Mouse (Mus musculus) megakaryocyte, embryonic 14.5 days (primary cell): ENCODE data around the gene Mrpl24. TPM values are rescaled to one million over a fixed set of nuclear protein-coding genes. Genes with fewer than 3 reads are reported as not detected.

Experiments
- H3K27me3 ChIP-seq: replicated peaks from 2 replicates; pipeline ENCODE3; 2012; ENCODE audit warnings: inconsistent platforms
- H3K36me3 ChIP-seq: replicated peaks from 2 replicates; pipeline ENCODE3; 2012; ENCODE audit warnings: low read length, inconsistent platforms, mixed read lengths
- H3K4me1 ChIP-seq: 2 replicates; pipeline ENCODE4 v1.6.1; 2012; ENCODE audit warnings: inconsistent platforms
- H3K4me3 ChIP-seq: replicated peaks from 2 replicates; pipeline ENCODE3; 2012; ENCODE audit warnings: moderate library complexity, mild to moderate bottlenecking, inconsistent platforms
- H3K9me3 ChIP-seq: 2 replicates; pipeline ENCODE4 v1.6.1; 2012; ENCODE audit warnings: inconsistent platforms
- FLI1 ChIP-seq: IDR thresholded peaks from 2 replicates; pipeline ENCODE4 v1.6.1; 2012; ENCODE audit warnings: low read length, inconsistent platforms, mixed read lengths
- GATA1 ChIP-seq: IDR thresholded peaks from 3 replicates; pipeline ENCODE4 v1.6.1; 2012; ENCODE audit warnings: mixed read lengths, low read length, inconsistent platforms, borderline replicate concordance
- polyA plus RNA-seq: library from polyadenylated mRNA; stranded (reverse); fragments of >175 nt; gene quantifications from 2 replicates; pipeline ENCODE4 v1.2.3, GENCODE M21; 2012; ENCODE audit warnings: low replicate concordance; ENCODE audit not compliant: insufficient read depth

Mrpl24 gene
- polyA plus RNA-seq, 1 experiment: 14.1 TPM

DNA sequence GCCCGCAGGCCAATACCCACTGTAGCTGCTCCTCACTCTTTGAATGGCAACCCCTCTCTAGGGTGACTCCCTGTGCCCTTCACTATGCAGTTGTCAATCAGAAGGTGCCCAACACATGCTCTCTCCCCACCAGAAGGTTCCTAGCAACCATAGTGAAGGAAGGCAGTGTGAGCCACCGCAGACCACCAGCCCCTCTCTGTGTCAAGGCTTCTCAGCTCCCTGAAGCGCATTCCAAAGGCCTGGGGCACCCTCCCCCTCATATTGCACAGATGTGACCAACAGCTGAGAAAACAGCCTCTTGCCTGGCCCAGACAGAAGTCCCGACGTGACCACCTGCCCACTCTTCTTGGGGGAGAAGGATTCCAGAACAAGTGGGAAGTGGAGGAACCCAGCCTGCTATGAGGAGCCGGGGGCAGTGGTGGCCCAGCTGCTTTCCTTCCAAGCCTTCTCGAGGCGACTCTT, 52.9 kb downstream of the Mrpl24 start:
- H3K36me3 ChIP-seq: no peaks in the 10 kb centered on the region
- TF ChIP-seq GATA1 (no peak), FLI1 (no peak)
- H3K4me1 ChIP-seq: peaks cover 17% of the 10 kb centered on the region
- H3K27me3 ChIP-seq: peaks cover 81% of the 10 kb centered on the region
- H3K9me3 ChIP-seq: peaks cover 6% of the 10 kb centered on the region
- no peak overlapping the region for H3K4me3 ChIP-seq

GRCm38 (mm10) chr3:87972776-87973175, 53.5 kb downstream of the Mrpl24 start:
- Histone ChIP-seq H3K4me3 (no peak overlapping the region), H3K9me3 (peaks cover under 1% of the 10 kb centered on the region), H3K27me3 (peaks cover 81% of the 10 kb centered on the region), H3K4me1 (peaks cover 17% of the 10 kb centered on the region), H3K36me3 (no peaks in the 10 kb centered on the region)
- no peak for TF ChIP-seq FLI1
- no peak for TF ChIP-seq GATA1

Other genes starting within 250 kb of the Mrpl24 start
- gene Lrrc71, start 170.9 kb upstream of the Mrpl24 start, polyA plus RNA-seq: 7.0 and 16.6 TPM in 2 replicates
- not detected in 2 replicates for gene Ntrk1, start 124.3 kb upstream of the Mrpl24 start, polyA plus RNA-seq
- gene Insrr, start 122.6 kb upstream of the Mrpl24 start, polyA plus RNA-seq: not detected in 2 replicates
- 164 and 715 TPM in 2 replicates for gene Pear1, start 95.2 kb upstream of the Mrpl24 start, polyA plus RNA-seq
- gene Sh2d2a, start 72.8 kb upstream of the Mrpl24 start, polyA plus RNA-seq: 0.12 TPM in 1 of 2 replicates, not detected in the other
- 62.4 and 99.1 TPM in 2 replicates for gene Prcc, start 33.9 kb upstream of the Mrpl24 start, polyA plus RNA-seq
- gene Hdgf, start 13.2 kb upstream of the Mrpl24 start, polyA plus RNA-seq: 140 and 1,011 TPM in 2 replicates
- 2.9 and 3.6 TPM in 2 replicates for gene Isg20l2, start 10.8 kb downstream of the Mrpl24 start, polyA plus RNA-seq
- 13.9 and 14.0 TPM in 2 replicates for gene Rrnad1, start 11.2 kb downstream of the Mrpl24 start, polyA plus RNA-seq
- 0.47 TPM in 1 of 2 replicates, not detected in the other for gene Crabp2, start 29.2 kb downstream of the Mrpl24 start, polyA plus RNA-seq
- 0.29 TPM in 1 of 2 replicates, not detected in the other for gene Nes, start 51.6 kb downstream of the Mrpl24 start, polyA plus RNA-seq
- not detected in 2 replicates for gene Bcan, start 80.7 kb downstream of the Mrpl24 start, polyA plus RNA-seq
- gene Hapln2, start 108.1 kb downstream of the Mrpl24 start, polyA plus RNA-seq: not detected in 2 replicates
- 5.3 and 18.9 TPM in 2 replicates for gene Gpatch4, start 123.6 kb downstream of the Mrpl24 start, polyA plus RNA-seq
- 30.3 and 44.6 TPM in 2 replicates for gene Naxe, start 139.0 kb downstream of the Mrpl24 start, polyA plus RNA-seq
- not detected in 2 replicates for gene Ttc24, start 158.8 kb downstream of the Mrpl24 start, polyA plus RNA-seq
- 3.3 and 6.8 TPM in 2 replicates for gene Iqgap3, start 162.5 kb downstream of the Mrpl24 start, polyA plus RNA-seq
- gene Mef2d, start 222.9 kb downstream of the Mrpl24 start, polyA plus RNA-seq: 60.2 and 145 TPM in 2 replicates